Mouse (Mus musculus) left cerebral cortex, postnatal 14 days (tissue): ENCODE measurements around the gene Gm20431. TPM values are rescaled to one million over a fixed set of nuclear protein-coding genes. Genes with fewer than 3 reads are reported as not detected.

Experiments used
- DNase-seq, 2 experiments: peaks; one replicate each; pipeline ENCODE4 v3.0.0; 2021 to 2022; ENCODE audit warnings: low spot score in 2 of 2, mixed read lengths in 1 of 2
- intact Hi-C: fragments of 180-260 bp; cut with DNase I; formaldehyde crosslinking; loops from one replicate; pipeline ENCODE4 v1.15.1; 2025
- long read RNA-seq, 2 experiments: library from polyadenylated mRNA; stranded (forward); transcript quantifications; one replicate each; pipeline ENCODE4 v2.0.0; 2021
- total RNA-seq, 2 experiments: library from RNA; stranded (reverse); gene quantifications; 2 replicates each; pipeline ENCODE4 v1.2.3; 2021

Gene Gm20431
- 10 to 100 TPM; 63.3 to 65.1 TPM for total RNA-seq
- long read RNA-seq, experiment 1, partial matches to known transcripts, result 21 of 25 reads
- long read RNA-seq, experiment 1, other reads (novel, unspliced or antisense), result 4 of 25 reads
- long read RNA-seq, experiment 2, partial matches to known transcripts, result 1 of 2 reads
- long read RNA-seq, experiment 2, other reads (novel, unspliced or antisense), result 0 of 2 reads

- intact Hi-C loops, result no loop called here
- peak; percentile 96 for DNase-seq
Observed at GRCm38 (mm10) chr2:167661270-167662203, at the start of gene Gm20431. Gene Gm20431, minus strand, starts transcription at chr2:167661496.

- no peak for DNase-seq
- intact Hi-C loops, result no loop called here
Observed at GRCm38 (mm10) chr2:167710574-167710973, 49.3 kb upstream of the Gm20431 start.

- intact Hi-C loops, result no loop called here
- DNase-seq, result no peak
Observed at GRCm38 (mm10) chr2:167709969-167710368, 48.7 kb upstream of the Gm20431 start.

GRCm38 (mm10) chr2:167708373-167708772 lies 47.1 kb upstream of the Gm20431 start:
- intact Hi-C loops, result no loop called here
- DNase-seq, result no peak

GRCm38 (mm10) chr2:167706183-167706939 lies 45.1 kb upstream of the Gm20431 start:
- no peak for DNase-seq
- intact Hi-C loops, result no loop called here

- no peak for DNase-seq
- intact Hi-C loops, result no loop called here
Observed at GRCm38 (mm10) chr2:167704409-167704808, 43.1 kb upstream of the Gm20431 start.

- intact Hi-C loops, result no loop called here
- DNase-seq, result no peak
Observed at GRCm38 (mm10) chr2:167702126-167702525, 40.8 kb upstream of the Gm20431 start.

- intact Hi-C loops, result no loop called here
- no peak for DNase-seq
Observed at GRCm38 (mm10) chr2:167701472-167701871, 40.2 kb upstream of the Gm20431 start.

GRCm38 (mm10) chr2:167700018-167700417 lies 38.7 kb upstream of the Gm20431 start:
- no peak for DNase-seq
- intact Hi-C loops, result no loop called here

GRCm38 (mm10) chr2:167697902-167698301 lies 36.6 kb upstream of the Gm20431 start:
- intact Hi-C loops, result no loop called here
- no peak for DNase-seq

- no peak for DNase-seq
- intact Hi-C loops, result no loop called here
Observed at GRCm38 (mm10) chr2:167696143-167696542, 34.8 kb upstream of the Gm20431 start.

- intact Hi-C loops, result no loop called here
Observed at GRCm38 (mm10) chr2:167695491-167695890, 34.2 kb upstream of the Gm20431 start.

GRCm38 (mm10) chr2:167694963-167695362 lies 33.7 kb upstream of the Gm20431 start:
- DNase-seq, result no peak
- intact Hi-C loops, result loop anchor here (5.0 kb wide), 1 partner anchor 87 kb away; no protein-coding TSS in a partner anchor

More at GRCm38 (mm10) chr2:167695491-167695890, 34.2 kb upstream of the Gm20431 start:
- DNase-seq, result no peak

- intact Hi-C loops, result loop anchor here (5.0 kb wide), 1 partner anchor 88 kb away; no protein-coding TSS in a partner anchor
- no peak for DNase-seq
Observed at GRCm38 (mm10) chr2:167694244-167694643, 32.9 kb upstream of the Gm20431 start.

GRCm38 (mm10) chr2:167693540-167693939 lies 32.2 kb upstream of the Gm20431 start:
- intact Hi-C loops, result loop anchor here (5.0 kb wide), 1 partner anchor 89 kb away; no protein-coding TSS in a partner anchor
- DNase-seq, result no peak

GRCm38 (mm10) chr2:167692831-167693230 lies 31.5 kb upstream of the Gm20431 start:
- no peak for DNase-seq
- intact Hi-C loops, result loop anchor here (5.0 kb wide), 1 partner anchor 89 kb away; no protein-coding TSS in a partner anchor

- DNase-seq, result peak in 1 of 2 experiments; percentile 27
- intact Hi-C loops, result loop anchor here (5.0 kb wide), 1 partner anchor 90 kb away; no protein-coding TSS in a partner anchor
Observed at GRCm38 (mm10) chr2:167691871-167692661, 30.8 kb upstream of the Gm20431 start.

- no peak for DNase-seq
- intact Hi-C loops, result loop anchor here (5.0 kb wide), 1 partner anchor 91 kb away; no protein-coding TSS in a partner anchor
Observed at GRCm38 (mm10) chr2:167691410-167691809, 30.1 kb upstream of the Gm20431 start.

GRCm38 (mm10) chr2:167690962-167691311 lies 29.6 kb upstream of the Gm20431 start:
- intact Hi-C loops, result loop anchor here (5.0 kb wide), 1 partner anchor 91 kb away; no protein-coding TSS in a partner anchor
- no peak for DNase-seq
